Mouse (Mus musculus): ENCODE data around the gene Arid2.
"Not testable (repeated sequence)": the region's sequence is repeated elsewhere in the genome, so short reads cannot be mapped to it uniquely, and the experiment has no call there.

Arid2 gene

DNA sequence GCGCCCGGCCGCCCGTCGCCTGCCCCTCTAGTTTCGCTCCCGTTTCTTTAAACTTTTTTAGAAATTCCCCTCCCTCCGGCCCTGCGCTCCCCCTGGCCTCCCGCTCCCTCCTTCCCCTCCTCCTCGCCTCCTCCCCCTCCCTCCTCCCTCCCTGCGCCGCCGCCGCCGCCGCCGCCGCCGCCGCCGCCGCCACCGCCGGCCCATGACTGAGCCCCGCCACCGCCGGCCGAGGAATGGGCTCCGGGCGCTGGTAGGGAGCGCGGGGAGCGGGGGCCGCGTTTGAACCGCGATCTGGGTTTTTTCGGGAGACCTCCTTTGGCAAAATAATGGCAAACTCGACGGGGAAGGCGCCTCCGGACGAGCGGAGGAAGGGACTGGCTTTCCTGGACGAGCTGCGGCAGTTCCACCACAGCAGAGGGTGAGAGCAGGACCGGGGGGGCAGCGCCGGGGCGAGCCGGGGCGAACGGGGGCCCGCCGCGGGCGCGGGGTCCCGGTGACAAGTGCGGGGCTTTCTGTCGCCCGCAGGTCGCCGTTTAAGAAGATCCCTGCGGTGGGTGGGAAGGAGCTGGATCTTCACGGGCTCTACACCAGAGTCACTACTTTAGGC lies at the start of gene Arid2:
Gene Arid2 (plus strand): TSS at position 150 of the 607 bp plus-strand sequence.
- DNase-seq (ENCODE audit: low spot score): peak; percentile 73

DNA sequence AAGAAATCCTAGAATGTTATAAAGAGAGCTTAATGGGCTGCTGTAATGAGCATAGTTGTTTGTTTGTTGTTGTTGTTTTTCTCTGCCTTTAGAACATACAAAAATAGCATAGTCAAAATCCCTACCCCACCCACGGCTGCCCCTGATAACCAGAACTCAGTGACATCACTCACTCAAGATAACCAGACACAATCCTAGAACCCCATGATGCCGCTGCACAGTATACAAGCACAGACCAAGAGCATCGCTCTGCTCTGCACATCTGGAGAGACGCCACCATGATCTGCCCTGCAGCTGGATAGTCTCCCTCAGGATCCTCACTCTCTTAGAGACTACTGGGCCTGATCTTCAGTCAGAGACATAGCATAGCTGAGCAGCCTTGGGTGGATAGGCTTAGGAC lies 49.2 kb upstream of the Arid2 start:
- DNase-seq (ENCODE audit: low spot score): no peak

DNA sequence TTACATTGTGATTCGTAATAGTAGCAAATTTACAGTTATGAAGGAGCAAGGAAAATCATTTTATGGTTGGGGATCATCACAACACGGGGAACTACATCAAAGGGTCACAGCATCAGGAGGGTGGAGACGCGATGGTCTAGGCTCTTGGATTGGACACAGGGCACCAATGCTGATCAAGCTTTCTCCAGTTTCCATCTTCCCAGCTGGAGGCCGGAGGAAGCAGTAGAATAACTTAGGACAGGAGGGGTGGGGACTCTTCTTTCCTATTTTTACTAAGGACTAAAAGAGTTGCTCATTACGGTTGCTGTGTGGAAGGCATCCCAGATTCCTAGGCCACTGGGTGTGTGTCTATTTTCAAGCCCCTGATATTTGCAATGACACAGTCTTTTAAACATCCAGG lies 43.1 kb upstream of the Arid2 start:
- no peak for DNase-seq (ENCODE audit: low spot score)

DNA sequence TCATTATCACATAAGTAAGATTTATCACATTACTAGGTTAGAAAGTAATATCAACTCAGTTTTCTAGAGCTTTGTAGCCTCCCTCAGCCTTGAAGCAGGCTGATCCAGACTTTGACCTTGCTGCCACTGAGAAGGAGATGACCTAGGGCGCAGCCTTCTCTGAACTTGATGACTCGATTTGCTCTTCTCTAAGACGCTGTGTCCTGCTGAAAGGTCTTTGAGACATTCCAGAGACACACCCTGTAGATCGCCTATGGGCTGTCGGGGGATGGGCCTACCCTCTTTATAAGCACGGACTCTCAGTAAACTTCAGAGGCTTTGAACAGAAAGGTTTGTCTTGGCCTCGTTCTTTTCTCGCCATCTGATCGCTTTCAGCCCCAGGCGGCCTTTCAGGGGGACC lies 42.6 kb upstream of the Arid2 start:
- not testable (repeated sequence) for DNase-seq (ENCODE audit: low spot score)

DNA sequence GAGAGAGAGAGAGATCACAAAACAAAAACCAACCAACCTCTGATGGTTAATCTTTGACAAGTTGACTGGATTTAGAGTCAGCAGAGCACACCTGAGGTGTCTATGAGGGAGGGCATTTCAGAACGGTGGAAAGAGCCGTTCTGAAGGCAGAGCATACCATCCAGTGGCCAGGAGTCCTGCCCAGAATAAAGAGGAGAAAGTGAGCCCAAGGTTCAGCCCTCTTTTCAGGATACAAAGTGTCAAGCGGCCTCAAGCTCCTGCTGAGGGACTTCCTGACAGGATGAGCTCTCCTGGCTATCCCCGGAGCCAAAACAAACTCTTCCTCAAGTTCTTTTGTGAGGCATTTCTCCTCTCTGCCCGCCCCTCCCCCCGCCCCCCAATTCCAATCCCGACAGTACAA lies 33.5 kb upstream of the Arid2 start:
- no peak for DNase-seq (ENCODE audit: low spot score)

GRCm38 (mm10) chr15:96254356-96254755 lies 33.0 kb upstream of the Arid2 start:
- DNase-seq (ENCODE audit: low spot score): no peak

- no peak for DNase-seq (ENCODE audit: low spot score)
These were observed 29.5 kb upstream of the Arid2 start for GRCm38 (mm10) chr15:96257781-96258180.

GRCm38 (mm10) chr15:96264614-96265013 lies 22.7 kb upstream of the Arid2 start:
- no peak for DNase-seq (ENCODE audit: low spot score)

DNA sequence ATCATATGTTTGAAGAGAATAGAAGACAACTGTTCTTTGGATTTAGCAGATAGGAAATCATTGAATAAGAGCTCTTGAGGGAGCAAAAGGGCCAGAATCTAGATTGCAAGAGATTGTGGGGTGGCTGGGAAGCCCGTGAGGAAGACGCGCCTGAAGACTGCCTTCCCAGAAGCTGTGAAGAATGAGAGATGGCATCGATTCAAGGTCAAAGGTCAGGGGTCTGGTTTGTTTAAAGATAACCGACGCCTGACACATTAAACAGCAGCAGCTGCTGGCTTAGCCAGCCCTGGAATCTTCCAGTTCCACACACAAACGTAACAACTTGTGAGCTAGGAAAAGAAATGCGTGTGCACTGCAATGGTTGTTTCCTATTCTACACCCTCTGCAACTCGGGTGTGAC lies 19.4 kb upstream of the Arid2 start:
- DNase-seq (ENCODE audit: low spot score): no peak

DNA sequence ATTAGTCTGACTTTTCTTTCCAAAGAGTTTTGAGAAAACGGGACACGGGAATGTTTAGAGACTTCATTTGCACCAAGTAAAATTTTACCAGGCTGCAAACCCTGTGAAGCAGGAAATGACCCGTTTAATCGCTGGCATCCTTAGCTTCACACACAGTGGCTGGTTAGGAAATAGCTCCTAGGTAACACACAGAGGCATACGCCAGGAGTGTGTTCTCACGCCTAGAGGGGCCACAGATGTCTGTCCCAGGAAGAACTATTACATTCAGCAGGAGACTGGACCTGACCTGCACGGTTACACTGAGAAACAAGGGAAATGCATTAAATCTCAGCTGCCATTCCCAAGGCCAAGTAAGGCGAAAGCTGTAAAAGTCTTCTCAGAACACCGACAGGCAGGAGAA lies 18.7 kb upstream of the Arid2 start:
- no peak for DNase-seq (ENCODE audit: low spot score)

GRCm38 (mm10) chr15:96269402-96269801 lies 17.9 kb upstream of the Arid2 start:
- DNase-seq (ENCODE audit: low spot score): no peak

- DNase-seq (ENCODE audit: low spot score): peak; percentile 42
These were observed 16.9 kb upstream of the Arid2 start for GRCm38 (mm10) chr15:96270272-96270880.

- no peak for DNase-seq (ENCODE audit: low spot score)
These were observed 15.0 kb upstream of the Arid2 start for GRCm38 (mm10) chr15:96272356-96272755.

GRCm38 (mm10) chr15:96274341-96274740 lies 13.0 kb upstream of the Arid2 start:
- no peak for DNase-seq (ENCODE audit: low spot score)

DNA sequence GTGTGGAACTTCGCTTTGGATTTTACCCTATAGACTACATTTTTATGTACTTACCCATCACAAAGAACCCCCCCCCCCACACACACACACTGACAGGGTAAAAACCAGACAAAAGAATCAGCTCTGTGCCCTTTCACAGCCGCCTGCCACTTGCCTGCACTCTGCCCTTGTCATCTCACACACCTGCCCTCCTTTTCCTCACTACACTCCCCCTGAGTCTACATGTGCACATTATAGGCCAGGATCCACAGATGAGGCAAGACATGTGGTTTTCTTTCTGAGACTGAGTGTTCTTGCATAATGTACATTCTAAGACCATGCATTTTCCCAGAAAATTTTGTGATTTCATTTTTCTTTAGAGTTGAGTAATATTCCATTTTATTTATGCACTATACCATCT lies 12.1 kb upstream of the Arid2 start:
- DNase-seq (ENCODE audit: low spot score): no peak

DNA sequence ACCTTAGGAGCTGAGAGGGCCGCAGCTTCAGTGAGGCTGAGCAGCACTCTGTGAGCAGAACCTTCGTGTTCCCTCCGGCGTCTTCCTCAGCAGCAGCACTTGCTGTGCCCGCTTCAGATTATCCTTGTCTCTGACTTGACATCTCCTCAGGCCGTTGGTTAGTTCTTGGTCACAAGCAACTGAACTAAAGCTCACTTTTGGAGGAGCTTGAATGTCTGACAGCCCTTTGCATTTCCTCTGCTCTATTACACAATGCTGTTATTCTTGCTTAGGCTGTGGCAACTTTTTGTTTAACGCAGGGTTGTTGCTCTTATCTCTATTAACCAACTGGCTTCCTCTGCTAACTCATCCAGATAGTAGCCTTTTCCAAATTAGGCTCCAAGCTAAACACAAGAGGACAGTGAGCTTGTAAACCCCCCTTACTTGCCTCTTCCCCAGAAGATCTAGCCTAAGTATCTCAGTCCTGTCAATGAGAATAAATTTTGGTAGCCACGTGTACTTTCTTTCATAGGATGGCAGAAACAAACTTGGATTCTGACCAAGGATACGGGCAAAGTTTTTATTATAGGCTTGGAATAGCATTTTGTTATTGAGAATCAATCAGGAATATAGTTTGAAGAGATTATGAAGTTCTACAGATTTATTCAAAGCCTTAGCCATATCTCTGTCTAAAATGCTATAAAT lies 11.4 kb upstream of the Arid2 start:
- DNase-seq (ENCODE audit: low spot score): peak; percentile 52

DNA sequence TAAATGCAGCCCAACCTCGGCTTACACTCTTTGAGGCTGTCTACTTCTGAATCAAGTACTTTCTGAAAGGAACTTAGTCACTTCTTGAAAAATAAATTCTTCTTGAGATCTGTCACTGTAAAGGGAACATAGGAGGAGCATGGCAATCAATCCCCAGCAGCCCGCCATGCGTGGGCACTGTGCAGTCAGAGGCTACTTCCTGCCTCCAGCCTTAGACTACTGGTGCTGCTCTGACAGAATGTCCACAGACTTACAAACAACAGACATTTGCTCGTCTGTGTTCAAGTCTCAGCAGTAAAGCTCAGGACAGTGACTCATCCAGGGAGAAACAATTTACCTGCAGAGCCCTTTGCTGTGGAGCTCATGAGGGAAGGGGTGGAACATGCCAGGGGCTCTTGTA lies 10.3 kb upstream of the Arid2 start:
- no peak for DNase-seq (ENCODE audit: low spot score)

DNA sequence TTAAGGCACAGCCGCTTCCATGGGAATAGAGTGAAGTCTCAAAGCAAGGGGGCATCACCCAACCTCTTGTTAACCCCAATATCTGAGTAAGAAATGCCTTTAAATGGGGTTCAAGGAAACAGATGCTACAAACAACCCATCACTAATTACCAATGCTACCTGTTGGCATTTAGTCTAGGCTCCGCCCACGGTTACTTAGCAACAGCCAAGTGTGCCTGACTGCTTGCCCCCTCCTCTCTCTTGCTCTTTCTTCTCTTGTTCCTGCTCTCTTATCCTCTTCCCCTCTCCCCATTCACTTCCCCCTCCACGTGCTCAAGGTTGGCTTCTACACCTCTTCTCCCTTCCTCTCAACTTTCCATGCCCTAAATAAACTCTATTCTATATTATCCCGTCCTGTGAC lies 6.1 kb upstream of the Arid2 start:
- no peak for DNase-seq (ENCODE audit: low spot score)

- DNase-seq (ENCODE audit: low spot score): no peak
These were observed 4.2 kb upstream of the Arid2 start for GRCm38 (mm10) chr15:96283141-96283540.

GRCm38 (mm10) chr15:96283920-96284431 lies 3.3 kb upstream of the Arid2 start:
- peak; percentile 54 for DNase-seq (ENCODE audit: low spot score)

DNA sequence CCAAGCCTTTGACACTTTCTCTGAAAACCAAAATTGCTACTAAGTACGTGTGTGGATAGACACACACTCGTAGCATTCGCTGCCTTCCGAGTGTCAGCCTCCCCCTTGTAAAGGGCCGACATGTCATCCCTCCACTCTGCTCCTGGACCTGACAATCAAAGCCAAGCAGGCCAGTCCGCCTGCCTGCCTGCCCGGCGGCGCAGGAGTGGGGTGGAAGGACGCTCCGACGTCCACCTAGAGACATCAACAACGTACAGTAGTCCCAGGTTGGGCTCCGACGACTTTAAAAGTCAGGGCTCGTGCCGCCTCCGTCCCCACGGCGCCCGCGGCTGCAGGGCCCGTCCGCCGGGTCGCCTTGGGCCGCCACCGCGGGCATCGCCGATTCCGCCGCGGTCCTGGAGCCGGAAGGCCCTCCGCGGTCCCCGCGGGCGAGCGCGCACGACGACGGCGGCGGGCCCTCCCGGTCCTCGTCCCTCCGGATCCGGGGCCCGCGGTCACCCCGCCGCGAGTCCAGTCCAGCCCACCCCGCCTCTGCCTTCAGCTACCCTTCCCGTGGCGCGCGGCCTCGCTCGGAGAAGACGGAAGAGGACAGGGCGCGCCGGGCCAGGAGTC lies 2.5 kb upstream of the Arid2 start:
- DNase-seq (ENCODE audit: low spot score): peak; percentile 65

DNA sequence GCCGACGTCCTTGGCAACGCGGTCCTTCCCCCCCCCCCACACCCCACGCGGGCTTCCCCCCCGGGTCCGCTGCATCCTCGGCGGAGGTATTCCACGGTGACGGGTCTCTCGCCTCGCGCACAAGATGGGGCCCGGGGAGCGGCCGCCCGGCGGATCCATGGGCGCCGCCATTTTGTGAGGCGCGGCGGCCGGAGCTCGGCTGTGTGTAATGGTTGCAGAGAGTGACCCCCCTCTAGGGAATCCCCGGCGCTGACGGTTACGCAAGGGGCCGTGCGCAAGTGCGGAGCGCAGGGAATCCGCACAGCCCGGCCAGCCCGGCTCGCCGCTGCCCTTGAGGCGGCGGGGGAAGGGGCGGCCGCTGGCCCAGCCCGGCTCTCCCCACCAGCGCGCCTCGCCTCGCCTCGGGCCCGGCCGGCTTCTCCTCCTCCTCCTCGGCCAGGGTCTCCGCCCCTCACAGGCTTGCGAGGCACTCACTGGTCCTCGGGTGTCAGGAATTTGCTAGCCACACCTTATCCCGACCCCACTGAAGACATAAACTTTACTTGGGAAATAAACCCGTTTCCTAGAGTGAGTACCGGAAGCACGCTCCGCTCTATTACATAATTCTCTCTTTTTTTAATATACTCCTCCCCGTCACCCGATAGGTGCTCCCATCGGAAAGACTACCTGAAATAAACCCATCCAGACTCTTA lies 1.8 kb upstream of the Arid2 start:
- peak; percentile 94 for DNase-seq (ENCODE audit: low spot score)

Measured in adipocyte (in vitro differentiated cells).